Mouse (Mus musculus) kidney, adult 2 months (tissue): ENCODE measurements at regions not wholly inside any gene's neighbourhood (a gene's known extent, or its start where the extent isn't known, plus 50 kb on each side); places are given as distances from the start of the nearest gene placed in this dataset.

Experiments
- CTCF ChIP-seq: fragments of 200-500 bp; conservative IDR thresholded peaks from 2 replicates; pipeline ENCODE4 v1.5.1; 2011; ENCODE audit warnings: low read depth, mild to moderate bottlenecking, control low read depth, low read length, moderate library complexity, mixed read lengths; ENCODE audit not compliant: insufficient read depth, insufficient read length
- POLR2A ChIP-seq: fragments of 200-500 bp; IDR thresholded peaks from one replicate; pipeline ENCODE4 v1.6.1; 2011; ENCODE audit warnings: low read depth, low read length, control low read depth

DNA sequence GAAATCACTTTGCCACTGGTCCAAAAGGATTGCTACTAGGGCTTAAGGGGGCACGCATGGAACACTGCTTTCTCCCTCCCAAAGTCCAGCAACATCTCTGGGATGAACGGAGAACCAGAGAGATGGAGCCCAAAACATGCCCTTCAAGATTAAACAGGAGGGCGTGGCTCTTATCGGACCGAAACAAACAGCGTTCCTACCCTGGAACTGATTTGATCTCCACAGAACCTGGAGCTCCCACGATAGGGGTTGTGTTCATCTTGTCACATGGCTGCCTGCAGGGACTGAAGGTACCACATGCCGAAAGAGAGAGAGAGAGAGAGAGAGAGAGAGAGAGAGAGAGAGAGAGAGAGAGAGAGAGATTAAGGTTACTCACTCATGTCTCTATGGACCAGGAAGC, 120.7 kb downstream of the Gm4791 start:
- TF ChIP-seq POLR2A (no peak), CTCF (no peak)
